Mouse (Mus musculus): ENCODE data around the gene Il6st. TPM values are rescaled to one million over a fixed set of nuclear protein-coding genes. Genes with fewer than 3 reads are reported as not detected.

Gene Il6st
- 21.5 and 27.1 TPM in 2 replicates for polyA plus RNA-seq (2015; fragmentation: Nextera tagmentation; extraction: Ambion mirVana)

DNA sequence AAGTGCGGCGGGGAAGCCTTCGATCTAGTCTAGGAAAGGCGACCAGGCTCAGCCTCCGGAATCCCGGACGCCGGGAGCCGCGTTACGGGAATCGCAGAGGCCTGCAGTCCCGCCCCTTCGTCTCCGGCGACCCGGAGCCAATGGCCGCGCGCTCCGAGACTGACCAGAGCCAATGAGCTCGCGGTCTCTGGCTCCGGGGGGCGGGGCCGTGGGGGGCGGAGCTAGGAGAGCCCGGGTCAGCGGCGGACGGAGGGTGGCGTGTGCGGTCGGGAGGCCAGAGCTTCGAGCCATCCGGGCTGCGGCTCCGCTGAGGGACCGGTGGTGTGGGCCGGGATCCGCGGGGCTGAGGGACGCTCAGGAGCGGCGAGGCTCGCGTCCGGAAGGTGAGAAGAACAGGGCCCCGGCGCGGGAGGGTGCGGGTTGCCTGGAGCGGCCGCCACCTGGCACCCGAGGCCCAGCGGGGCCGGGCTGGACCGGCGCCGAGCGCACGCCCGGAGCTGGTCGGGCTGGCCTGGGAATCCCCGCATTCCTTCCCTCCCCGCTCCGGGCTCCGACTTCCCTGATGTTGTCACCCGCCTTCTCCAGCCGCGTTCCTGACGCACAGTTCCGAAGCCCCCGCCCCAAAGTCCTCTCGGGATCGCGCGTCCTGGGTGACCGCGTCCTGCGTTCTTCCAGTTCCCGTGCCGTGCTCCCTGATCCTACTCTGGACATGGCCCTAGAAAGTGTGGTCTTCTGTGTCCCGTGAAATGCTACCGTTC, at the start of gene Il6st:
TSS of gene Il6st (plus strand) at position 203 of the 758 bp plus-strand sequence.
- H3K9me3 ChIP-seq (ENCODE audit: control insufficient read depth, low read length) = no peaks in the 10 kb centered on the region

DNA sequence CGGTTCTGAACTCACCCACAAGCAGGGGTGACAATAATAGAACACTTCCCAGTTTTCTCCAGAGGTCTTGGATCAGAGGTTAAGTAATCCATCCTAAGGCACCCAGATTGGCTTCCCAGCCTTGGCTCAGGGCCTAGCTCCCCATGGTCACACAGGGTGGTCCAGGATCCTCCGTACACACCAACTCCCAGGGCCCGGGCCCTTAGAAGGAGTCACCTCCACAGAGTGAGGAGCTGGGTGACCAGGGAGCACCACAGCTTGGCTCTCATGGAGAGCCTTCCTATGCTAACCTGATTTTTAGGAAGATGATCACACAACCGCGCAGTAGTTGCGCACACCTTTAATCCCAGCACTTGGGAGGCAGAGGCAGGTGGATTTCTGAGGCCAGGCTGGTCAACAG, 48.0 kb upstream of the Il6st start:
- no peak overlapping the region for H3K4me3 ChIP-seq (ENCODE audit: low read length)
- H3K27ac ChIP-seq (ENCODE audit: low read depth, low read length) = no peak overlapping the region
- 81% methylated on average over 6 of the region's 6 CpGs for WGBS
- H3K27me3 ChIP-seq (replicated peaks; ENCODE audit: control insufficient read depth, insufficient read depth, low read length) = no peaks in the 10 kb centered on the region
- H3K4me2 ChIP-seq (ENCODE audit: low read length) = no peak overlapping the region
- ATAC-seq = no peak
- H3K36me3 ChIP-seq (ENCODE audit: control insufficient read depth, insufficient read depth, low read length) = no peaks in the 10 kb centered on the region
- no peaks in the 10 kb centered on the region for H3K4me1 ChIP-seq (ENCODE audit: control insufficient read depth, insufficient read depth, low read depth, low read length)
- no peaks in the 10 kb centered on the region for H3K9me3 ChIP-seq (ENCODE audit: control insufficient read depth, low read length)
- H3K9ac ChIP-seq (ENCODE audit: low read depth, low read length) = no peak overlapping the region

More for the DNA sequence above, at the start of gene Il6st:
- no peaks in the 10 kb centered on the region for H3K27me3 ChIP-seq (replicated peaks; ENCODE audit: control insufficient read depth, insufficient read depth, low read length)
- H3K4me3 ChIP-seq (ENCODE audit: low read length) = peak within 1 kb of the TSS; percentile 85
- no peaks in the 10 kb centered on the region for H3K36me3 ChIP-seq (ENCODE audit: control insufficient read depth, insufficient read depth, low read length)
- H3K9ac ChIP-seq (ENCODE audit: low read depth, low read length) = peak within 1 kb of the TSS; percentile 91
- peak; percentile 100 for ATAC-seq
- H3K4me2 ChIP-seq (ENCODE audit: low read length) = peak within 1 kb of the TSS; percentile 65
- H3K4me1 ChIP-seq (ENCODE audit: control insufficient read depth, insufficient read depth, low read depth, low read length) = peaks cover 6% of the 10 kb centered on the region
- under 1% methylated on average over 70 of the region's 85 CpGs for WGBS
- H3K27ac ChIP-seq (ENCODE audit: low read depth, low read length) = peak within 1 kb of the TSS; percentile 74

DNA sequence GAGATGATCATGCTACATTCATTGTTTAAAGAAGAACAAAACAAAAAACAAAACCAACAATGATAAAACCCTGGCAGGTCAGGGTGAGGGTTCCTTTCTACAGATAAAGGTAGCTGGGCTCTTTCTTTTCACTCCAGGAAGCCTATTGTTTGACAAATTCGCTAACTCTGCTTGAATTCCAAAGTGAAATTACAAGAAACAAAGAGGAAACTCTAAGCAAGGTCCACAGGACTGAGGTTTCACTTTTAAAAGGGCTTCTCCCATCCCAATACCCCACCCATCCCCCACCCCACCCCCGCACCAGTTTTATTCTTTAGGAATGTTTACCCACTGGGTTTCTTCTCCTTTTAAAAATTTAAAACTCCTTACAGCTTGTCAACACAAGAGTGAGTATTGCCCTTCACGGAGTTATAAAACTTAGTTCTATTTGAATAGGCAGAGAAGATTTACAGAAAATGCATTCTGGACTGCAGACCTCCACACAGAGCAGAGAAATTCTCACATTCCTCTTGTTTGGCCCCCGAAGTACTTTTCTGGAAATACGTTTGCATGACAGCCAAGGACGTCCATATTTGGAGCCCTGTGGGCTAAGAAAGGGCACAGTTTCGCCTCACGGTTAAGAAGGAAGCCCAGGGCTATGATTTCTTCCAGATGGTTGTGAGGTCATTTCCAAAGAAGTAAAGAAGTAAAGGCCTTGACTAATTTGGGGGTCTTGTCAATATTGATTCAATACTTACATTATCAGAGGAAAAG, 47.3 kb upstream of the Il6st start:
- H3K27ac ChIP-seq (ENCODE audit: low read depth, low read length) = no peak overlapping the region
- no peak for ATAC-seq
- WGBS = 19% methylated on average over 8 of the region's 8 CpGs
- no peak overlapping the region for H3K4me2 ChIP-seq (ENCODE audit: low read length)
- H3K27me3 ChIP-seq (replicated peaks; ENCODE audit: control insufficient read depth, insufficient read depth, low read length) = no peaks in the 10 kb centered on the region
- H3K36me3 ChIP-seq (ENCODE audit: control insufficient read depth, insufficient read depth, low read length) = no peaks in the 10 kb centered on the region
- H3K9me3 ChIP-seq (ENCODE audit: control insufficient read depth, low read length) = no peaks in the 10 kb centered on the region
- H3K4me3 ChIP-seq (ENCODE audit: low read length) = no peak overlapping the region
- no peak overlapping the region for H3K9ac ChIP-seq (ENCODE audit: low read depth, low read length)
- H3K4me1 ChIP-seq (ENCODE audit: control insufficient read depth, insufficient read depth, low read depth, low read length) = no peaks in the 10 kb centered on the region

DNA sequence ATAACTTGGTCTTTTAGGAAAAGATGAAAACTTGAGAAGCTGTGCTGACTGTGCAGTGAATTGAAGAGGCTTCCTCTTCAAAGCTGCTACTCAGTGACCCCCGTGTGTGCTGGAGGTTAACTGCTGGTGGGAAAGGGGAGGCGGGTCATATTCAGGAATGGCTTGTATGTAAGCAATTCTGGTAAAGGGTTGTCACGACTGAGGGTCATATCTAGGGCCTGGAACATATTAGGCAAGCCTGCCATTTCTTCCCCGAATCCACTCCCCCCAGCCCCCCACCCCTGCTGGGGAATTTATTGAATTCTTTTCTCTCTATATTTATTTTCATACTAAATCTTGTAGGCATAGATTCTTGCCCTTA, 46.7 kb upstream of the Il6st start:
- no peak overlapping the region for H3K4me2 ChIP-seq (ENCODE audit: low read length)
- WGBS = 40% methylated on average over 4 of the region's 4 CpGs

DNA sequence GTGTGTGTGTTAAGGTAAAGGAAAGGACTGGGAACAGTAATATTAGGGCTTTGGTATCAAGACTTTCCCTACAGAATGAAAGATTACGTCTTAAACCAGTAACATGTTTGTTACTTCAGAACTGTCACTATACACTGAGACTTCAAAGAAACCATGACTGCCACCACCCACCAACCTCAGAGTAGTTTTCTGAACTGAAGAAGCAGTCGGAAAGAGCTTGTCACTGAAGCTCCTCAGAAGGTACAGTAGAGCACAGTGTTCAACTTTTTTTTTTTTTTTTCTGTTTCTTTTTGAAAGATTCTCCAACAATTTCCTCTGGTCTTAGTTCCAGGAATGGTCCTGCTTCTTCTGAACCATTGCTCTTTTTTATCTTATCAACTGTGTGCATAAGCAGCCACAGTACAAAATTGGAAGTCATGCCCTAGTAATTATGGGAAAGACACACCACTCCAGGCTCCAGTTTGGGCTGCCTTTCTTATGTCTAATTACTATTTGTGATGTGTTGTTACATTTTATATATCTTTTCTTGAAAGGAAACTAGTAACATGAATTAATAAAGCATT, 45.9 kb upstream of the Il6st start:
- ATAC-seq = no peak
- 91% methylated on average over 2 of the region's 2 CpGs for WGBS
- H3K27ac ChIP-seq (ENCODE audit: low read depth, low read length) = no peak overlapping the region

More for the DNA sequence above, 46.7 kb upstream of the Il6st start:
- H3K36me3 ChIP-seq (ENCODE audit: control insufficient read depth, insufficient read depth, low read length) = no peaks in the 10 kb centered on the region
- no peak overlapping the region for H3K27ac ChIP-seq (ENCODE audit: low read depth, low read length)
- no peak for ATAC-seq
- no peaks in the 10 kb centered on the region for H3K4me1 ChIP-seq (ENCODE audit: control insufficient read depth, insufficient read depth, low read depth, low read length)
- H3K4me3 ChIP-seq (ENCODE audit: low read length) = no peak overlapping the region
- H3K9me3 ChIP-seq (ENCODE audit: control insufficient read depth, low read length) = no peaks in the 10 kb centered on the region
- H3K9ac ChIP-seq (ENCODE audit: low read depth, low read length) = no peak overlapping the region
- H3K27me3 ChIP-seq (replicated peaks; ENCODE audit: control insufficient read depth, insufficient read depth, low read length) = no peaks in the 10 kb centered on the region

DNA sequence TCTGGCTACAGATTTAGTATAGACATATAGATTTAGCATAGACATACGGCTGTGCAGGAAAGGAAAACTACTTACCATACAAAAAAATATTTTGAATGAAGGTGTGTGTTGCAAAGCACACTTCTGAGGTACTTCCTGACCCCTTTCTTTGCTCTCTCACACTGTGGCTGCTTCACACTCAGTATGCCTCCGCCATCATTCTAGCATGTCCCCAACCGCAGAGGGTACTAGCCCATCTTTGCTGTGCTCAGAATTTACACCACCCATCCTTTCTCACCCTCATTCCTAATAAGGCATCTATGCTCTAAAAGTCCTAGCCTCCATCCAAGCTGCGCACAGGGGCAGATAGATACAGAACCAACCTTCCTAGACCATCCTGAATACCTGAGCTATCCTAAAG, 45.3 kb upstream of the Il6st start:
- 91% methylated on average over 4 of the region's 4 CpGs for WGBS
- no peak overlapping the region for H3K9ac ChIP-seq (ENCODE audit: low read depth, low read length)
- ATAC-seq = no peak
- H3K27ac ChIP-seq (ENCODE audit: low read depth, low read length) = no peak overlapping the region
- H3K27me3 ChIP-seq (replicated peaks; ENCODE audit: control insufficient read depth, insufficient read depth, low read length) = no peaks in the 10 kb centered on the region
- H3K4me3 ChIP-seq (ENCODE audit: low read length) = no peak overlapping the region
- H3K4me1 ChIP-seq (ENCODE audit: control insufficient read depth, insufficient read depth, low read depth, low read length) = no peaks in the 10 kb centered on the region
- H3K4me2 ChIP-seq (ENCODE audit: low read length) = no peak overlapping the region
- no peaks in the 10 kb centered on the region for H3K36me3 ChIP-seq (ENCODE audit: control insufficient read depth, insufficient read depth, low read length)
- H3K9me3 ChIP-seq (ENCODE audit: control insufficient read depth, low read length) = no peaks in the 10 kb centered on the region

More for the DNA sequence above, 45.9 kb upstream of the Il6st start:
- H3K4me2 ChIP-seq (ENCODE audit: low read length) = no peak overlapping the region
- H3K27me3 ChIP-seq (replicated peaks; ENCODE audit: control insufficient read depth, insufficient read depth, low read length) = no peaks in the 10 kb centered on the region
- H3K36me3 ChIP-seq (ENCODE audit: control insufficient read depth, insufficient read depth, low read length) = no peaks in the 10 kb centered on the region
- no peak overlapping the region for H3K4me3 ChIP-seq (ENCODE audit: low read length)
- no peak overlapping the region for H3K9ac ChIP-seq (ENCODE audit: low read depth, low read length)
- H3K4me1 ChIP-seq (ENCODE audit: control insufficient read depth, insufficient read depth, low read depth, low read length) = no peaks in the 10 kb centered on the region
- no peaks in the 10 kb centered on the region for H3K9me3 ChIP-seq (ENCODE audit: control insufficient read depth, low read length)

DNA sequence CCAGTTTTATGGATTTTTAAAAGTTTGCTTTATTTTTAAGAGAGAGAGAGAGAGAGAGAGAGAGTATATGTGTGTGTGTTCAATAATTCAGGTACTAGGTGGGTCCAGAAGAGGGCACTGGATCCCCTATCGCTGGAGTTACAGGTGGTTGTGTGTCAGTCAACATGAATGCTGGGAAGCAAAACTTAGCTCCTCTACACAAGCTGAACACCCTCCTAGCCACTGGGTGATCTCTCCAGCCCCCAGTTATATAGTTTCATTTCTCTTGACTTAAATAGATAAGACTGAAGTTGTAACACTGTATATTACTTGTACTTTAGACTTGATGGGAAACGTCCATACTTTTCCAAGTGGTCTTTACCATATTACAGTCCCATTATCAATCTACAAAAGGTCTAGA, 39.7 kb upstream of the Il6st start:
- Histone ChIP-seq H3K4me1 (ENCODE audit: control insufficient read depth, insufficient read depth, low read depth, low read length) (no peaks in the 10 kb centered on the region), H3K9me3 (ENCODE audit: control insufficient read depth, low read length) (no peaks in the 10 kb centered on the region), H3K4me2 (ENCODE audit: low read length) (no peak overlapping the region), H3K9ac (ENCODE audit: low read depth, low read length) (no peak overlapping the region), H3K36me3 (ENCODE audit: control insufficient read depth, insufficient read depth, low read length) (no peaks in the 10 kb centered on the region), H3K27me3 (replicated peaks; ENCODE audit: control insufficient read depth, insufficient read depth, low read length) (no peaks in the 10 kb centered on the region), H3K27ac (ENCODE audit: low read depth, low read length) (no peak overlapping the region), H3K4me3 (ENCODE audit: low read length) (no peak overlapping the region)
- WGBS = 87% methylated on average over 2 of the region's 2 CpGs
- ATAC-seq = no peak

DNA sequence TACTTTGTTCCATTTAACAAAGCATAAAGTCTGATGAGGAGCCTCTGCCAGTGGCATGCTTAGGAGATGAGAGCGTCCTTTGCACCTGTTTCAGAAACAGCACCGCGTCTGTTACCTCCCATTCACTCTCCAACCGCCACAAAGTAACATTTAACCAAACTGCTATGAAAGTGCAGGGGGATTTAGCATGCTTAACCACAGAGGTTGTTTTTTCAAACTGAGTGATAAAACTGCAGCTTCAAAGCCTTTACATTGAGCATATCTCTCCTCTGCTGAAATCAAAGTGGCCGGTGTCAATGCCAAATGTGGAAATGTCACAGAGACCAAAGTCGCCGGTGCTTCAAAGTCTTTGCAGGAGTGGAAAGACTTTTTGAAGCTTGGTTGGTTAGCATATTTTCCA, 39.2 kb upstream of the Il6st start:
- no peak for ATAC-seq
- no peak overlapping the region for H3K9ac ChIP-seq (ENCODE audit: low read depth, low read length)
- H3K9me3 ChIP-seq (ENCODE audit: control insufficient read depth, low read length) = no peaks in the 10 kb centered on the region
- no peaks in the 10 kb centered on the region for H3K27me3 ChIP-seq (replicated peaks; ENCODE audit: control insufficient read depth, insufficient read depth, low read length)
- H3K36me3 ChIP-seq (ENCODE audit: control insufficient read depth, insufficient read depth, low read length) = no peaks in the 10 kb centered on the region
- H3K27ac ChIP-seq (ENCODE audit: low read depth, low read length) = no peak overlapping the region
- H3K4me1 ChIP-seq (ENCODE audit: control insufficient read depth, insufficient read depth, low read depth, low read length) = no peaks in the 10 kb centered on the region
- no peak overlapping the region for H3K4me2 ChIP-seq (ENCODE audit: low read length)
- H3K4me3 ChIP-seq (ENCODE audit: low read length) = no peak overlapping the region
- 92% methylated on average over 7 of the region's 7 CpGs for WGBS

DNA sequence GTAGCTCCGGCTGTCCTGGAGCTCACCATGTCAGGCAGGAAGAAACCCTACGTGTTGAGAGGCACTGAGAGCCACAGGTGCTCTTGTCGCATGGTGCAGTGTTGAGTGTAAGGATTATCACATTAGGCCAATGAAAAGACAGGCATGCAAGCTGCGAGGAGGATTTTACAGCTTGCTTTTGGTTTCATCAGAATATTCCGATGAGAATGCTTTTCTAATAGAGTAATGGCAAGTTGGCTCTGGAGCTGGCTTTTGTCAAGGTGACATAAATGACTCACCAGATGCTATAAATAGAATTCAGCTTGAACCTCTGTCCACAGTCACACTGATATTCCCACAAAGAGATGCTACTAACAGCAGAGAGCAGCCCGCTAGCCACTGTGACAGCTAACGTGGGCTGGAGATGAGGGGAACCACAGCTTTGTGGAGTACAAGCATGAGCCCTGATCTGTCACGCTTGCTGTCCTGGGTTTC, 38.7 kb upstream of the Il6st start:
- no peak overlapping the region for H3K4me2 ChIP-seq (ENCODE audit: low read length)
- H3K9ac ChIP-seq (ENCODE audit: low read depth, low read length) = no peak overlapping the region
- ATAC-seq = no peak
- H3K9me3 ChIP-seq (ENCODE audit: control insufficient read depth, low read length) = no peaks in the 10 kb centered on the region
- no peaks in the 10 kb centered on the region for H3K27me3 ChIP-seq (replicated peaks; ENCODE audit: control insufficient read depth, insufficient read depth, low read length)
- no peak overlapping the region for H3K27ac ChIP-seq (ENCODE audit: low read depth, low read length)
- H3K36me3 ChIP-seq (ENCODE audit: control insufficient read depth, insufficient read depth, low read length) = no peaks in the 10 kb centered on the region
- no peaks in the 10 kb centered on the region for H3K4me1 ChIP-seq (ENCODE audit: control insufficient read depth, insufficient read depth, low read depth, low read length)
- WGBS = 76% methylated on average over 8 of the region's 8 CpGs
- H3K4me3 ChIP-seq (ENCODE audit: low read length) = no peak overlapping the region

Data from hindbrain, embryonic 16.5 days (tissue).